Mouse (Mus musculus) CD4-positive, CD25-positive, alpha-beta regulatory T cell, adult 2 months (primary cell): Measurements from ENCODE around the gene Srgap2.

Experiments used
- DNase-seq: peaks from one replicate; pipeline ENCODE4 v3.0.0-alpha.2; 2012; ENCODE audit warnings: low read depth, low spot score

Srgap2 gene

GRCm38 (mm10) chr1:131527281-131528080, at the start of gene Srgap2, which contains the start of gene Fam72a:
TSS of gene Srgap2 (minus strand) at chr1:131527352.
TSS of gene Fam72a (plus strand) at chr1:131527903.
- DNase-seq: peak; percentile 99

- peak; percentile 85 for DNase-seq
Observed at GRCm38 (mm10) chr1:131573721-131574120, 46.6 kb upstream of the Srgap2 start.

GRCm38 (mm10) chr1:131570391-131570790, 43.2 kb upstream of the Srgap2 start:
- no peak for DNase-seq

GRCm38 (mm10) chr1:131569721-131570120, 42.6 kb upstream of the Srgap2 start:
- DNase-seq: no peak

DNA sequence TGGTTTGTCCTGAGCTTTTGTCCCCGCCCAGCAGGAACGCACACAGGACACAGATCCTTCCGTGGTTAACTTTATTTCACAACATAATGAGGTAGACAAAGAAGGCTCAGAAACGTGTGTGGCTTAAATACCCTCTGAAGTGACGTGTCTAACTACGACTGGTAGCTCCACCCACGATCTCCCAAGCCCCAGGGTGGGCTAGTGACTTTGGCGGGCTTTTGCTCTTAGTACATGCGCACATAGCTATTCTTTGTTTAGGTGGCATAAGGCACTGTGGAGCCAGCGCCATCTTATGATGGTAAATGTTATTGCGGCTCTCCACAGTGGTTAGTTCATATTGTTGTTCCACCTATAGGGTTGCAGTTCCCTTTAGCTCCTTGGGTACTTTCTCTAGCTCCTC, 38.9 kb upstream of the Srgap2 start:
- DNase-seq: peak; percentile 33

GRCm38 (mm10) chr1:131562081-131562480, 34.9 kb upstream of the Srgap2 start:
- DNase-seq: no peak

GRCm38 (mm10) chr1:131560500-131560899, 33.3 kb upstream of the Srgap2 start:
- no peak for DNase-seq

GRCm38 (mm10) chr1:131555042-131555812, 28.1 kb upstream of the Srgap2 start:
- DNase-seq: peak; percentile 93

DNA sequence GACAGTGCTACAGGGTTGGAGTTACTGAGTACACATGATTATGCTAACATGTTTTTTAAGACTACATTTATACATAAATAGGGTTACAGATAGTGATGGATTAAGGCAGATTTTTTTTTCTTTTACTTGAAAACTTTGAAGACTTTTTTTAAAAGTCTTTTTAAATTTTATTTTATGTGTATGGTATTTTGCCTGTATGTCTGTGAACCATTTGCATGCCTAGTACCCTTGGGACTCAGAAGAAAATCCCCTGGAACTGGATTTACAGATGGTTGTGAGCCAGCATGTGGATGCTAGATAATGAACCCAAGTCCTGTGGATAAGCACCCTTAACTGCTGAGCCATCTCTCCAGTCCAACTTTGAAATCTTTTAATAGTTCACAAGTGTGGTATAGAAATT, 26.3 kb upstream of the Srgap2 start:
- DNase-seq: no peak

GRCm38 (mm10) chr1:131551956-131552355, 24.8 kb upstream of the Srgap2 start:
- no peak for DNase-seq

DNA sequence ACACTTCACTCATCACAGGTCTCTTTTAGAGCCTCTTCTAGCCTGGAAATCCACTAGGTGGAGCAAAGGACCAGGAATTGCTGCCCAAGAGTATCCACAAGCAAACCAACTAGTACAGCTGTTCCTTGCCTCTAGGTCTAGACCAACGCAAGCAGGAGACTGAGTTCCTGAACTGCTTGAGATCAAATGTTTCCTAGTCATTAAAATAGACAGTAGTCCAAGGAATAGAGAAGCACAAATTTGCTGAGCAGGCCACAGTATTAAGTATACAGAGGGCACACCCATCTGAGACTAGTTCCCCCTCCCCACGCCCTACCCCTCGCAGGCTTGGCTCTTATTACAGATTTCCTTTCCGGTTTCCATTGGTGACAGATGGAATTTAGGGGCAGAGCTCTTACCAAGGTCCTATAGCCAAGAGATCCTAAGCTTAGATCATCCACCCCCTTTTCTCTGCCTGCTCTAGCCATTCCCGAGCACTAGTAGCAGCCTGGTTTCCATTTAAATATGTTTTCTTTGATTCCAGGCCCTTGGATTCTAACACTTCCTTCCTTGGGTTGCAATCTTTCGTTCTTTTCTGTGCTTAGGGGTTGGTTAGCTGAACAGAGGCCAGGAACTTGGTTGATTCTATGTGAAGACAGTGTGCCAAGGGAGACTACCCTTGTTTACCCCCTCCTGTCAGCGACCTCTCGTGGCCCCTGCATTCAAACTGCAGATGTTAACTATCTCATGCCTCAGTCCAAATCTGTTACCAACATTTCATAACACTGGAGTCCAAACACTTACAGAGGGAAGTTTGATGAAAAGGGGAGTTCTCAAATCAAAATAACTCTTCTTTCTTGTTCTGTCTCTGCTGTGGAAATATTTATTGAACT, 21.6 kb upstream of the Srgap2 start:
- DNase-seq: peak; percentile 11

GRCm38 (mm10) chr1:131546798-131547690, 19.9 kb upstream of the Srgap2 start:
- no peak for DNase-seq

DNA sequence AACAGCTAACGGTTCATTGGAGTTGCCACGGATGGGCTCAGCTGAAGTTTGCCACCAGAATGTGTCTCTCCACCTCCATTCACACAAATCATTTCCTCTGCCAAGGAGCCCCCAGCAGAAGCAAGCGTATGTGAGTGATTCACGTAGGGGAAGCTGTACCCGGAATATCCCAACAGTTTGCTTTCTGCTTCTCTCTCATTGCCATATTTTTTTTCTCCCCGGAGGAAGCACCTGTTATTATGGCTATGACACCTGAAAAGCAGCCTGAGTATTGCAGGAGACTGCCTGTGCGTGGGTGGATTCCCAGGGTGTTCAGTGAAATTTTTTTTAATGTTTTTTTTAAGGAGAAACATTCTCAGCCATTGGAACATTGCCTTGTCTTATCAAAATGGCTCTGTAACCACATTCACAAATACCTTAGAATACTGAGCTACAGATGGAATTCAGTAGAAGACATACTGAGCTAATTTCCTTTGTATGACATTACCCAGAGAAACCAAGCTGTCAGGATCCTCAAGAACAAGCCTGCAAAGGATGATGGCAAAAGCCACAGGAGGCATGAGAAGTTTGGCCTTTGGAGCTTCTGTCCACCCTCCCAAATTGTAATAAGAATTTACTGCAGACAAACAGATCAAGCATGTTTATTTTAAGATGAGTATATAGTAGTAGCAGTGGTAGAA, 16.9 kb upstream of the Srgap2 start:
- no peak for DNase-seq

DNA sequence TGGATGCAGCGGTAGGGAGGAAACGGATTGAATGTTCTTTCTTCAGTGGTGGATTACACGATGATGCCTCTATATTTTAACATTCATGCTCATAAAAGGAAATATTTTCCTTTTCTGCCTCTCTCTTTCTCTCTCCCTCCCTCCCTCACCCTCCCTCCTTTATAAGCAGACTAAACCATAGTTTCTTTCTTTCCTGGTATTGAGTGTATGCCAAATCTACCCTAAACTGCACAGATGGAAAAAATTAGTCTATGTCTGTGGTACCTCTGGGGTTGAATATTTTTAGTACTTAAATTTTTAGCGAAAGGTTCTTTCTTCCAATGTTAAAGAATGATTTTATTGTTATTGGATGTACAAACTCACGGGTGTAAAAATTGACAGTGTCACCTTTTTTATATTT, 14.8 kb upstream of the Srgap2 start:
- no peak for DNase-seq

DNA sequence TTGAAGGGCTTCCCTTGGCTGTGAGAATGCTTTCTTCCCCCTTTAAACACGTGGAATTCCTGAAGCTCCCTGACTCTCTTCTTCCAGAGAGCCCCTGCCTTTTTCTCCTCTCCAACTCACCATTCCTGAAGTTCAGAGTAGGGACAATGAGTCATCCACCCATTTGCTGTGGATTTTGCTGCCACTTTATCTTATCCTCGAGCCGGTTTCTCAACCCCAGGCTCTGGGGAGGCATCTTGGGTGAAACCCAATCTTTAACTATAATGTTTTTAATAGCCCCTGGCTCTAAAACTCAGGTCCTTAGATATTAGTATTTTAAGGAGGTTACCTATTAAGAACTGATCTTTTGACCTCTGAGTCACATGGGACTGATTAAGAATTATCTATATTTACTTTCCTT, 14.3 kb upstream of the Srgap2 start:
- no peak for DNase-seq

DNA sequence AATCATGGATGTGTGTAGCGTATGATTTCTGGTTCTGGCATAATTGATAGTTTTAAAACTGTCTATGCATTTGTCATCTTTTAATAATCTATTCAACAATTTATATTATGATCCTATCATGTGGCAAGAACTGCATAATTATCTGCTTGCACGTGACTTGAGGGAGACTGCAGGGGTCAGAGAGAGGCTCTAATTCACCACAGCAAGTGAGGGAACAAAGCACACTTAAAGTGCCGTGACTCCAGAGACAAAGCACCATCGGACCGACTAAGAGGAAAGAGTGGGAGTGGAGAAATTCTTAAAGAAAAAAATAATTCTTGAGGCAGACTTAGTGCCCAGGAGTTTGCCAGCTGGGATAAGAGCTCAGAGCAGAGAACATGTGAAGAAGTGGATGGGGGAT, 13.6 kb upstream of the Srgap2 start:
- no peak for DNase-seq

GRCm38 (mm10) chr1:131539771-131540170, 12.6 kb upstream of the Srgap2 start:
- no peak for DNase-seq

GRCm38 (mm10) chr1:131528561-131529166, 1.5 kb upstream of the Srgap2 start:
- DNase-seq: peak; percentile 15

DNA sequence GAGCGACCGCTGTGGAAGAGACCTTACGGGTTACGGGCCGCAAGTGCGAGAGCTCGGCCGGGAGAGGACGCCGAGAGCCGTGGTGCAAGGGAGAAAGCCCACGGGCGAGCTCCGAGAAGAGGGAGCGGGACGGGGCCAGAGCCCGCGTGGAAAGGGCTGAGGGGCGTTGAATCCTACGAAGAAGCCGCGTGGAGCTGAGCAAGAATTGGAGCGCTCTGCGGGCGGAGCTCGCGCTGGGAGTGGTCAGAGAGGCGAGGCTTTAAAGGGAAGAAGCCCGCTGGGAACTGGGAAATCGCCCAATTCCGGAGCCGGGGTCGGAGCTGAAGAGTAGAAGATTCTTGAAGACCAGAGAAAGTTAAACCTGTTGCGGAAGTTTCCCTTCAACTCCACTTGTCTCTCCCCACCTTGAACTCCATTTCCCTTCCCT, 942 bp upstream of the Srgap2 start:
- no peak for DNase-seq
